Mouse (Mus musculus) hindbrain, embryonic 11.5 days (tissue): ENCODE measurements at regions not wholly inside any gene's neighbourhood (a gene's known extent, or its start where the extent isn't known, plus 50 kb on each side); places are given as distances from the start of the nearest gene placed in this dataset.

Source experiments
- ATAC-seq: fragments of 200-750 bp; cut with Nextera tagmentation; 2 replicates; pipeline ENCODE4 v1.8.0; 2017; ENCODE audit warnings: mild to moderate bottlenecking, moderate TSS enrichment, moderate library complexity; ENCODE audit not compliant: low FRiP score
- DNase-seq: peaks from one replicate; pipeline ENCODE4 v3.0.0-alpha.2; 2015; ENCODE audit warnings: low spot score
- H3K27ac ChIP-seq: fragments of 300-500 bp; sonication (generic); 2 replicates; pipeline ENCODE4 v1.5.1; 2014; ENCODE audit warnings: mild to moderate bottlenecking, low read depth, low read length
- H3K27me3 ChIP-seq: fragments of 300-500 bp; sonication (generic); 2 replicates; pipeline ENCODE4 v1.6.1; 2014; ENCODE audit warnings: mild to moderate bottlenecking, low read length, moderate library complexity, mixed read lengths; ENCODE audit not compliant: control insufficient read depth, insufficient read depth
- H3K36me3 ChIP-seq: fragments of 300-500 bp; sonication (generic); 2 replicates; pipeline ENCODE4 v1.6.1; 2014; ENCODE audit warnings: mild to moderate bottlenecking, low read length, moderate library complexity, mixed read lengths; ENCODE audit not compliant: control insufficient read depth, insufficient read depth
- H3K4me1 ChIP-seq: fragments of 300-500 bp; sonication (generic); replicated peaks from 2 replicates; pipeline ENCODE4 v1.6.1; 2014; ENCODE audit warnings: low read length, mixed read lengths; ENCODE audit not compliant: control insufficient read depth, insufficient read depth
- H3K4me2 ChIP-seq: fragments of 300-500 bp; sonication (generic); replicated peaks from 2 replicates; pipeline ENCODE4 v1.6.1; 2014; ENCODE audit warnings: mild to moderate bottlenecking, low read depth, low read length
- H3K4me3 ChIP-seq: fragments of 300-500 bp; sonication (generic); 2 replicates; pipeline ENCODE4 v1.5.1; 2014; ENCODE audit warnings: low read depth, low read length
- H3K9ac ChIP-seq: fragments of 300-500 bp; sonication (generic); 2 replicates; pipeline ENCODE4 v1.6.1; 2014; ENCODE audit warnings: low read depth, low read length
- H3K9me3 ChIP-seq: fragments of 300-500 bp; sonication (generic); 2 replicates; pipeline ENCODE4 v1.6.1; 2016; ENCODE audit warnings: low read length; ENCODE audit not compliant: control insufficient read depth
- WGBS: fragments of 180-500 bp; shearing (Covaris S2); extraction: QIAGEN DNeasy Blood & Tissue Kit; methylation state at CpG from one replicate; pipeline ENCODE4 v1.1.7; 2014; 5-methylcytosine and 5-hydroxymethylcytosine counted together

- ATAC-seq (peak; percentile 69; the same call in 1 of the 2 replicates), DNase-seq (peak; percentile 83)
- no peaks in the 10 kb centered on the region for H3K36me3 ChIP-seq
- no peak overlapping the region for H3K9ac ChIP-seq
- no peak overlapping the region for H3K4me3 ChIP-seq
- H3K4me1 ChIP-seq: no peaks in the 10 kb centered on the region
- no peak overlapping the region for H3K4me2 ChIP-seq
- H3K27ac ChIP-seq: no peak overlapping the region
- no peaks in the 10 kb centered on the region for H3K27me3 ChIP-seq
- no peaks in the 10 kb centered on the region for H3K9me3 ChIP-seq
- WGBS: 49% methylated on average over 5 of the region's 5 CpGs
These were observed 127.1 kb upstream of the Sash1 start for GRCm38 (mm10) chr10:9012829-9013548.

GRCm38 (mm10) chr10:9011906-9012305 lies 126.0 kb upstream of the Sash1 start:
- H3K27ac ChIP-seq: no peak overlapping the region
- no peaks in the 10 kb centered on the region for H3K36me3 ChIP-seq
- WGBS: 67% methylated on average over 2 of the region's 2 CpGs
- no peak overlapping the region for H3K4me2 ChIP-seq
- H3K4me1 ChIP-seq: no peaks in the 10 kb centered on the region
- no peak for ATAC-seq
- no peaks in the 10 kb centered on the region for H3K27me3 ChIP-seq
- DNase-seq: no peak
- H3K9ac ChIP-seq: no peak overlapping the region
- H3K9me3 ChIP-seq: no peaks in the 10 kb centered on the region
- H3K4me3 ChIP-seq: no peak overlapping the region

- H3K4me3 ChIP-seq: no peak overlapping the region
- H3K36me3 ChIP-seq: no peaks in the 10 kb centered on the region
- DNase-seq (no peak), ATAC-seq (no peak)
- no peak overlapping the region for H3K4me2 ChIP-seq
- no peak overlapping the region for H3K27ac ChIP-seq
- WGBS: 85% methylated on average over 13 of the region's 13 CpGs
- H3K4me1 ChIP-seq: no peaks in the 10 kb centered on the region
- no peaks in the 10 kb centered on the region for H3K27me3 ChIP-seq
- no peak overlapping the region for H3K9ac ChIP-seq
- H3K9me3 ChIP-seq: no peaks in the 10 kb centered on the region
These were observed 124.3 kb upstream of the Sash1 start for GRCm38 (mm10) chr10:9010191-9010590.

GRCm38 (mm10) chr10:9005140-9005909 lies 119.5 kb upstream of the Sash1 start:
- H3K27ac ChIP-seq: no peak overlapping the region
- no peaks in the 10 kb centered on the region for H3K27me3 ChIP-seq
- no peak overlapping the region for H3K9ac ChIP-seq
- no peaks in the 10 kb centered on the region for H3K4me1 ChIP-seq
- H3K36me3 ChIP-seq: no peaks in the 10 kb centered on the region
- no peaks in the 10 kb centered on the region for H3K9me3 ChIP-seq
- no peak for DNase-seq
- WGBS: 72% methylated on average over 10 of the region's 10 CpGs
- H3K4me3 ChIP-seq: no peak overlapping the region
- H3K4me2 ChIP-seq: no peak overlapping the region
- ATAC-seq: no peak

GRCm38 (mm10) chr10:9002261-9002660 lies 116.4 kb upstream of the Sash1 start:
- Histone ChIP-seq H3K36me3 (no peaks in the 10 kb centered on the region), H3K9ac (no peak overlapping the region), H3K27me3 (no peaks in the 10 kb centered on the region), H3K4me1 (no peaks in the 10 kb centered on the region), H3K9me3 (no peaks in the 10 kb centered on the region), H3K4me3 (no peak overlapping the region), H3K4me2 (no peak overlapping the region), H3K27ac (no peak overlapping the region)
- WGBS: 91% methylated on average over 5 of the region's 5 CpGs
- DNase-seq (no peak), ATAC-seq (no peak)

- H3K36me3 ChIP-seq: no peaks in the 10 kb centered on the region
- no peak overlapping the region for H3K4me3 ChIP-seq
- H3K9ac ChIP-seq: no peak overlapping the region
- DNase-seq (no peak), ATAC-seq (no peak)
- H3K4me1 ChIP-seq: no peaks in the 10 kb centered on the region
- H3K27ac ChIP-seq: no peak overlapping the region
- no peak overlapping the region for H3K4me2 ChIP-seq
- WGBS: 31% methylated on average over 5 of the region's 5 CpGs
- H3K9me3 ChIP-seq: no peaks in the 10 kb centered on the region
- no peaks in the 10 kb centered on the region for H3K27me3 ChIP-seq
These were observed 113.0 kb upstream of the Sash1 start for GRCm38 (mm10) chr10:8998758-8999398.

GRCm38 (mm10) chr10:8998356-8998755 lies 112.5 kb upstream of the Sash1 start:
- H3K9ac ChIP-seq: no peak overlapping the region
- H3K4me2 ChIP-seq: no peak overlapping the region
- no peak overlapping the region for H3K4me3 ChIP-seq
- ATAC-seq: no peak
- DNase-seq: no peak
- WGBS: 70% methylated on average over 2 of the region's 2 CpGs
- H3K9me3 ChIP-seq: no peaks in the 10 kb centered on the region
- H3K4me1 ChIP-seq: no peaks in the 10 kb centered on the region
- H3K36me3 ChIP-seq: no peaks in the 10 kb centered on the region
- no peaks in the 10 kb centered on the region for H3K27me3 ChIP-seq
- no peak overlapping the region for H3K27ac ChIP-seq

- ATAC-seq: no peak
- 72% methylated on average over 3 of the region's 3 CpGs for WGBS
- no peak for DNase-seq
- no peaks in the 10 kb centered on the region for H3K36me3 ChIP-seq
- H3K9me3 ChIP-seq: no peaks in the 10 kb centered on the region
- no peaks in the 10 kb centered on the region for H3K4me1 ChIP-seq
- H3K4me3 ChIP-seq: no peak overlapping the region
- no peaks in the 10 kb centered on the region for H3K27me3 ChIP-seq
- no peak overlapping the region for H3K9ac ChIP-seq
- H3K27ac ChIP-seq: no peak overlapping the region
- no peak overlapping the region for H3K4me2 ChIP-seq
These were observed 109.2 kb upstream of the Sash1 start for GRCm38 (mm10) chr10:8995097-8995496.
